Mouse (Mus musculus): ENCODE results near the gene Myo3b.
"Not testable (repeated sequence)": the region's sequence is repeated elsewhere in the genome, so short reads cannot be mapped to it uniquely, and the experiment has no call there.

The Myo3b gene

GRCm38 (mm10) chr2:70195418-70196248, 156.7 kb downstream of the Myo3b start:
- DNase-seq (ENCODE audit: low read depth, low spot score): no peak

- DNase-seq (ENCODE audit: low read depth, low spot score): no peak
These were observed 163.1 kb downstream of the Myo3b start for GRCm38 (mm10) chr2:70201796-70202555.

DNA sequence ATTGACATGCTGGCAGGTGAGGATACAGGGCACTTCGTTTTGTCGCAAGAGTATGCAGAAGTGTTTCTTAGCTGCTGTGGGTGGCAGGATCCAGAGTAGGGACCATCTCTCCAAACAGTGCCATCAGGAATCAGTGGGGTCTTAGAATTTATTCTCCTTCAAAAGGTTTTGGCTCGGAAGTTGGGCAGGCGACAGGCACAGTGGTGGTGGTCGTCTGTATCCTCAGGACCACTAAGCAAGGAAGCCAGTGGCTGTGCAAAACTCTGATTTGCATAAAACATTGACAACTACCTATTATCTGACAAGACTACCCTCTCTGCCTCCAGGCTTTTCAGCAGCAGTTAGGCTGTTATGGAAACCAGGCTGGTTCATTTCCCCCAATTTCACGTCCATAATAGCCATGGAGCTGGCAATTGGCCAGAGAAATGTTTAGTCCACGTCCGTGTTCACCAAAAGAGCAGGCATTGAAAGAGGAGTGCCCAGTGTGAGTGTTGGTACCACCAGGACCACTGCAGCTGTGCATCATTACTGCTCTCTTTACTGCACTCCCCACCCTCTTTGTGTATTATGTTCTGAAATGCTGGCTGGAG, 163.7 kb downstream of the Myo3b start:
- DNase-seq (ENCODE audit: low read depth, low spot score): no peak

GRCm38 (mm10) chr2:70208411-70208810, 169.5 kb downstream of the Myo3b start:
- DNase-seq (ENCODE audit: low read depth, low spot score): no peak

DNA sequence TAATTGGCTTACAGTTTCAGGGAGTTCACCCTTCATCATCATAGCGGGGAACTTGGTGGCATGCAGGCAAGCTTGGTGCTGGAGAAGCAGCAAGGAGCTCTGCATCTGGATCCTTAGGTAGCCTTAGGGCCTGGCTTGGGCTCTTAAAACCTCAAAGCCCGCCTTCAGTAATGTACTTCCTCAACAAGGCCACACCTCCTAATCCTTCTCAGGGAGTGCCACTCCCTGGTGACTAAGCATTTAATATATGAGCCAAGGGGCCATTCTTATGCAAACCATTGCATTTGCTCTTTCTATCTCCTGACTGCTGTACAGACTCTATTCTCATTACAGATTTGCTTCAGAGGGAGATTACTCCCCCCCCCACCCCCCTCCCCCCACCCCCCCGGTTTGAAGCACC, 170.9 kb downstream of the Myo3b start:
- no peak for DNase-seq (ENCODE audit: low read depth, low spot score)

DNA sequence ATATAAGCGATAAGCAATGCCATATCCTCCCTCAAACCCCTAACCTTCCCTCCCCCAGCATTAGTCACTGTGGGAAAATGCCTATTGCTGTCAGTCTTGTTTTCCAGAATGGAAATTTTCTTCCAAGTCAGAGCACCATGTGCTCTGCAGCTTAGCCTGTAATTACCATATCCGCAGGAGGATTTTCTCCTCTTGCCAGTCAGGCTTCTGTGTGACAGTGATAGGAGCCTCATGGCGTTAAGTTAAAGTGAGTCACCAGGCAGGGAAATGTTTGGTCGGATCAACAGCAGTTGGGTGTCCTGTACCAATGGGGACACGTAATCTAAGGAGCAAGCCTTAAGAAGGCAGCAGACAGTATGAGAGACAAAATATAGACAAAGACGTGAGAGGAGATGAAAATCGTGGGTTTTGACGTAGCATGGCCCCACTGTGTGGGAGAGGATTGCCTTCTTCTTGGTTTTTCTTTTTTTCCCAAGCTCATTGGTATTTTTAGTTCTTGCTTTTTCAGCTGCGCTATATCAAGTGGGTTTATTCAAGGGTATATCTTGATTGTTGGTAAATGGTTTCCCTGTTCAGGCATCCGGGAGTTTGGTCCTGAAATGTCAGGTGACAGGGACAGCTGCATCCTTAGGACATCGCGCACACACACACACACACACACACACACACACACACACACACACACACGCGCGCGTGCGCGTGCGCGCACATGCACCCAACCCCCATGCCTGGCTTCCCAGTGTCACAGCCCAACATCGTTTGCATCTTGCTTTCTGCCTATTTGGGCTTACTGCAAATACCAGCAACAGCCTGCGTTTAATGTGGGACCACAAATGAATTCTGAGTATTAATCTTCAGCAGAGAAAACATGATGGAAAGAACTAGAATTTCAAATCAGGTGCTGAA, 171.8 kb downstream of the Myo3b start:
- DNase-seq (ENCODE audit: low read depth, low spot score): no peak

GRCm38 (mm10) chr2:70214401-70214800, 175.5 kb downstream of the Myo3b start:
- DNase-seq (ENCODE audit: low read depth, low spot score): no peak

- DNase-seq (ENCODE audit: low read depth, low spot score): no peak
These were observed 178.9 kb downstream of the Myo3b start for GRCm38 (mm10) chr2:70217800-70218199.

- DNase-seq (ENCODE audit: low read depth, low spot score): peak; percentile 27
These were observed 179.5 kb downstream of the Myo3b start for GRCm38 (mm10) chr2:70218469-70218868.

DNA sequence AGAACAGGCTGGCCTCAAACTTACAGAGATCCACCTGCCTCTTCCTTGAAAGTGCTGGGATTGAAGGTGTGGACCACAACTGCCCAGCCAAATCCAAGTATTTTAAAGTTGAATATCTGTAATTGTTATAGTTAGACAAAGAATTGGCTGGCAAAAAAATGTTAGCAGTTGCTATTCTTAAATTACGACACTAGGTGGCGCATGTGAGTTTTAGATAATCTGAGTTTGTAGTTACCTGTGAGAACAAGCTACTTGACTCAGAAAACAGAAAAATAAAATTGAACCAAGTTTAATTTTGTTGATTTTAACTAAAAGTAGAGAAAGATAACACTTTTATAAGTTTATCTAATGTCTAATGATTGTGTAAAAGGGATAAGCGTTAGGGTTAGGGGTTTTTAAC, 187.8 kb downstream of the Myo3b start:
- peak; percentile 31 for DNase-seq (ENCODE audit: low read depth, low spot score)

DNA sequence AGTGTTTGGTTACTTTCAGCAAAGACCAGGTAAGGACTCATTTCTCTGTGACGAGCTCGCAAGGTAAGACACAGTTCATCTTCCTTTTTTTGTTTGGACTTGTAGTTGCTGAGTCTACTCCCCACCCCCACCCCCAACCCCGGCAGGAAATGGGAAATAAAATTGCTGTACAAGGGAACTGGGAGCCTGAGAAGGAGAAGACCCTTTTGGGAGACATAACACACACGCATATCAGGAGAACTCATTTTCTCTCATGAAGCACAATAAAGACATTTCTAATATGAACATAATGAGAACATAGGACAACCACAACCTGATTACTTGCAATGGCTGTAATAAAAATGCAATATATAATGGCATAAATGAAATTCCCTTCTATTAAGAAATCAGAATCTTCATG, 195.5 kb downstream of the Myo3b start:
- not testable (repeated sequence) for DNase-seq (ENCODE audit: low read depth, low spot score)

DNA sequence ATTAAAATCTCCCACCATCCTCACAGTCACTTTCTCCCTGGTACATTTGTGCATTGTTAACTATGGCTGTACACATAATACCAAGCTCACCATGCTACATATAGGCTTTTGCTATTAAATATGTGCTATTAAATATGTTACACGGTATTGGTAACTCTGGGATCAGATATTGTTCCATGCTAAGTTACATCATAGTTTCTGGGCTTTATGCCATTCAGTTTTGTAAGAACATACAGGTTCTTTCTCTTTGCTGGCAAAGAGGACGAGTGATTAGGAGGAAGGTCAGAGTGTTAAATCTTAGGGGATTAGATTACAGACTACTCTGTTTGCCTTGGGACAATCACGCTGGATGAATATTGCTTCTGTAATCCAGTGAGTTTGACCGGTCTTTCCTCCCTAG, 207.1 kb downstream of the Myo3b start:
- DNase-seq (ENCODE audit: low read depth, low spot score): no peak

- no peak for DNase-seq (ENCODE audit: low read depth, low spot score)
These were observed 209.7 kb downstream of the Myo3b start for GRCm38 (mm10) chr2:70248616-70249015.

- no peak for DNase-seq (ENCODE audit: low read depth, low spot score)
These were observed 210.9 kb downstream of the Myo3b start for GRCm38 (mm10) chr2:70249872-70250271.

GRCm38 (mm10) chr2:70251256-70251655, 212.3 kb downstream of the Myo3b start:
- DNase-seq (ENCODE audit: low read depth, low spot score): no peak

DNA sequence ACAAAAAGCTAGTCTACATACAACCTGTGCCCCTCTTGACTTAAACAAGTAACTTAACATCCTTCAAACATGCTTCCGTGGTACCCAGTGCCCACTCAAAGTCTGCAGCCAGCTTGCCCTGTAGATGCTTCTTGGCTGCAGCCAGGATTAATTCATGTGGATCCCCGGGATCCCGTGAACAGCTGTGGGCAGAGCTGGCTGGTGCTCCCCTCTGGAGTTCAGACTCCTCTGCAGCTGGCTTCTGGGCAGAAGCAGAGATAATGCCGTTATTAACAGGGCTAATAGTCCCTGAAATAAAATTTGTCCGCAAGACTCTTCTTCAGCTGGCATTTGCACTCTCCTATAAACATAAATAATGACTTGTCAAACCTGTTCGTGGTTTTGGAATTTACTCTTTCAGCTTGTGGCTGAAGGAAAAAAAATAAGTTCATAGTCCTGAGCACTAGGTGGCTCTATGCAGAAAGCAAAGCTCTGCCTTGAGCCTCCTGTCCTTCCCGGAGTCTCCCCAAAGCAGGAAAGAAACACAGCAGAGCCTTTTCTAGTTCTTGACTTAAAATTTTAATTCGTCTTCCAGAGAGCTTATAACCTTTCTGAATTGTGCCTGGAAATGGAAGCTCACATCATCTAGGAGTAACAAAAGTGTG, 220.6 kb downstream of the Myo3b start:
- DNase-seq (ENCODE audit: low read depth, low spot score): peak; percentile 49

DNA sequence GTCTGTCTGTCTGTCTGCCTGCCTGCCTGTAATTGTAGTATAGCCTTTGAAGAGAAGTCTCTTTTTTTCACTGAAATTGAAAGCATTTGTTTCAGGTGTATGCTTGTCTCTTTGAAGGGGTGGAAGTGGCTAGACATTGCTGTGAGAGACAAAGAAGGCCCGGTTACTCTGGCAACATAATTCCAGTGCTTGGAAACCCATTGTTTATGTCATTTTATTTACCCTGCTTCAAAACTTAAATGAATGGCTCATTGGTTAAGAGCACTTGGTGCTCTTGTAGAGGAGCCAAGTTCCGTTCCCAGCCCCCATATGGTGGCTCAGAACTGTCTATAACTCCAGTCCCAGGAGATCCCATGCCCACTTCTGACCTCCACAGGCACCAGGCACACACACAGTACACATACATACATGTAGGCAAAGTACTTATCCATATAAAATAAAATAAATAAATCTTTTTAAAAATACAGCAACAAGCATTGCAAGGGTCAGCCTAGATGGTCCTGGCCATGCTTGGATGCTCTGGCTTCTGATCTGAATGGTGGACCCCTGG, 221.8 kb downstream of the Myo3b start:
- DNase-seq (ENCODE audit: low read depth, low spot score): no peak

DNA sequence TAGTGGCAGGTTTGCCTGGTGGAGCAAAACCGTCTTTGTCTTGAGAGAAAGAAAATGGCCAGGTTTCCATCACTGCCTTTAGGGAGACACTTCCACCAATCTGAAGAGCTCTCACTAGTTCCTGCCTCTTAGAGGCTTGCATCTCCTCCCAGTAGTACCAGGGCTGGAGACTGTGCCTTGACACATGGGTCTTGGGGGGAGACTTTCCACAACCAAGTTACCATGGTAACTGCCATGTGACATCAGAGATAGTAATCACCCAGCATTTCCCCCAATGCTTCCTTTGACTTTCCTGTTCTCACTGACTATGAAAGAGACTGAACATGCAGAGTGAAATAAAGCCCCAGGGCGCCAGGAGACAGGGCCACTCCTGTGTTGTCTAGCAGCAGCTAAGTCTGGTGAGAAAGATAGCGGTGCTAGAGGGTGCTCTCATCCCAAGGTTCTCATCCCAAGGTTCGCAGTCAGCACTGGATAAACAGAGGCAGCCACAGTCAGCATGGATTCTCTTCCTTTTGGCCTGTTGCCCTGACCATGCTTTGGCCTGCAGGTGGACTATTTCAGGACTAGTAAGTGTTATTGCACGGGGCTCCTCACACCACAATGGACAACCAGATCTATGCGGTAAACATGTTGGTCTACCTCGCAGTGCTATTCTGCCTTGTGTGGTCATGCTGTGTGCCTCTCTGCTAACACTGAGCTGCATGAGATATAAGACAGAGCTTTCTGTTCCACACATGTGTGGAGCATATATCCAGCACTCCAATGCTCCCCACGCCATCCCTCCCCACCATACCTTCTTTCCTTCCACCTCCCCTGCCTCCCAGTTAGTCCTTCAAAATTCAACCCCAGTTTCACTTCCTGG, 223.0 kb downstream of the Myo3b start:
- no peak for DNase-seq (ENCODE audit: low read depth, low spot score)

GRCm38 (mm10) chr2:70262565-70263082, 223.7 kb downstream of the Myo3b start:
- DNase-seq (ENCODE audit: low read depth, low spot score): peak; percentile 44

All from forelimb bud, embryonic 11.5 days (tissue).